Mouse (Mus musculus) midbrain, embryonic 16.5 days (tissue): ENCODE data around the gene Tmcc3. TPM values are rescaled to one million over a fixed set of nuclear protein-coding genes. Genes with fewer than 3 reads are reported as not detected.

ENCODE experiments used
- ATAC-seq: fragments of 200-750 bp; cut with Nextera tagmentation; 2 replicates; pipeline ENCODE4 v1.8.0; 2017; ENCODE audit warnings: moderate TSS enrichment
- H3K27ac ChIP-seq: fragments of 300-500 bp; sonication (generic); 2 replicates; pipeline ENCODE4 v1.5.1; 2014; ENCODE audit warnings: mild to moderate bottlenecking, low read length, mixed read lengths
- H3K27me3 ChIP-seq: fragments of 300-500 bp; sonication (generic); 2 replicates; pipeline ENCODE4 v1.6.1; 2014; ENCODE audit warnings: low read depth, low read length, mixed read lengths; ENCODE audit not compliant: control insufficient read depth, insufficient read depth
- H3K36me3 ChIP-seq: fragments of 300-500 bp; sonication (generic); 2 replicates; pipeline ENCODE4 v1.6.1; 2014; ENCODE audit warnings: mild to moderate bottlenecking, low read length, moderate library complexity, mixed read lengths; ENCODE audit not compliant: control insufficient read depth, insufficient read depth
- H3K4me1 ChIP-seq: fragments of 300-500 bp; sonication (generic); 2 replicates; pipeline ENCODE4 v1.6.1; 2014; ENCODE audit warnings: mild to moderate bottlenecking, low read length, mixed read lengths; ENCODE audit not compliant: control insufficient read depth, insufficient read depth
- H3K4me2 ChIP-seq: fragments of 300-500 bp; sonication (generic); 2 replicates; pipeline ENCODE4 v1.6.1; 2014; ENCODE audit warnings: mild to moderate bottlenecking, low read length, mixed read lengths
- H3K4me3 ChIP-seq: fragments of 300-500 bp; sonication (generic); 2 replicates; pipeline ENCODE4 v1.5.1; 2014; ENCODE audit warnings: low read depth, mild to moderate bottlenecking, low read length, moderate library complexity, mixed read lengths
- H3K9ac ChIP-seq: fragments of 300-500 bp; sonication (generic); 2 replicates; pipeline ENCODE4 v1.6.1; 2014; ENCODE audit warnings: low read depth, low read length, mixed read lengths
- H3K9me3 ChIP-seq: fragments of 300-500 bp; sonication (generic); replicated peaks from 2 replicates; pipeline ENCODE4 v1.6.1; 2014; ENCODE audit warnings: mild to moderate bottlenecking, low read length, mixed read lengths; ENCODE audit not compliant: control insufficient read depth, poor library complexity, severe bottlenecking
- WGBS: fragments of 180-500 bp; shearing (Covaris S2); extraction: QIAGEN DNeasy Blood & Tissue Kit; methylation state at CpG from one replicate; pipeline ENCODE4 v1.1.7; 2014; 5-methylcytosine and 5-hydroxymethylcytosine counted together
- polyA plus RNA-seq: library from polyadenylated mRNA; unstranded; fragments of >200 nt; fragmentation: Nextera tagmentation; extraction: Ambion mirVana; gene quantifications from 2 replicates; pipeline ENCODE4 v1.2.1, GENCODE M21; 2015

The Tmcc3 gene
- polyA plus RNA-seq, 1 experiment from 2014 or later, result 16.4 TPM

DNA sequence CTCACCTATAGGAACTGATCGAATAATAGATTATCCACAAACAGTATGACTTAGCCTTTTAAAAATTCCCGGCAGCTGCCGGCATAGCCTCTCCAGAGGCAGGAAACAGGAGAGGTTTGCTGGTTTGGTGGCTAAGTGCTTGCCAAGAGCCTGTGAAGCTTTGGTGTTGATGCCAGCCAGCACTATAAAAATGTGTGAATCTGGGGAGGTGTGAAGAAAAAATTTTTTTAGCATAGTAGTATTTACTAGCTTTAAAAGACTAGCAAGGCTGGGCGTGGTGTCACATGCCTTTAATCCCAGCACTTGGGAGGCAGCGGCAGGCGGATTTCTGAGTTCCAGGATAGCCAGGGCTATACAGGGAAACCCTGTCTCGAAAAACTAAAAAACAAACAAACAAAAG lies 31.8 kb downstream of the Tmcc3 start:
- Histone ChIP-seq H3K9me3 (no peaks in the 10 kb centered on the region), H3K27ac (no peak overlapping the region), H3K4me1 (no peaks in the 10 kb centered on the region), H3K27me3 (no peaks in the 10 kb centered on the region), H3K9ac (no peak overlapping the region), H3K4me2 (no peak overlapping the region), H3K4me3 (no peak overlapping the region), H3K36me3 (no peaks in the 10 kb centered on the region)
- WGBS, result 86% methylated on average over 7 of the region's 7 CpGs
- ATAC-seq, result no peak

DNA sequence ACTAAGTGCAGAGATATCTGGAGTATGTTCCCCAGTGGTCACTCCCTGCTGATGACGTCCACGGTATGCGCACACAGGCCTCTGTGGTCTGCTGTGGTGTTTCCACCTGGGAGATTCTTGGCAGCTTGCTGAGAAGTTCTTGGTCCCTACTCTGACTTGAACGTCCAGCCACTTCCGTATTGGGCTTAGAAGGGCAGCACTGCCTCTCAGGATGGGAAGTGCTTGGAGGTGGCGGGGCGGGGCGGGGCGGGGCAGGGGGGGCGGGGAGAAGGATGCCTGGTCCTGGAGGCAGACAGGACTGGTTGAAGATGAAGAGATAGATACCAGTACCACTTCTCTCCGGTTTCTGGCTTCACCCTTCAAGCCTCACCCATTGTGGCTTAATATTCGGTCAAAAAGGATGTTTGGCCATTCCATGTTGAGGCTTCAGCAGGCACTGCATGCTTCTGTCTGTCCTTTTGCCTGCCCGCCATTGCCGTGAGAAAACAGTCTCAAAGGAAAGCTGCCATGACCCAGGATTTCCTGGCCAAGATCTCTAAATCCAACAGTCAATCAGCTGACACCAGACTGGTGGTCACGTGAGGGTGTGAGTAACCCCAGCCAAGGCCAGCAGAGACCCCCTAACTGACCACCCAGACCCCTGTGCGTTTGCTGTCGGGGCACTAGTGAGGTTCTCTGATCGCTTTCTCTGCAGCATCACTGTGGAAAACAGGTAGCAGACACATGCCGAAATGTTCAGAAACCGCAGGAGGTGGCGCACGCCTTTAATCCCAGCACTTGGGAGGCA lies 33.1 kb downstream of the Tmcc3 start:
- Histone ChIP-seq H3K4me3 (no peak overlapping the region), H3K9me3 (no peaks in the 10 kb centered on the region), H3K27me3 (no peaks in the 10 kb centered on the region), H3K9ac (no peak overlapping the region), H3K4me2 (no peak overlapping the region), H3K36me3 (no peaks in the 10 kb centered on the region), H3K27ac (no peak overlapping the region), H3K4me1 (no peaks in the 10 kb centered on the region)
- no peak for ATAC-seq
- 56% methylated on average over 22 of the region's 22 CpGs for WGBS

GRCm38 (mm10) chr10:94345509-94346252 lies 33.9 kb downstream of the Tmcc3 start:
- H3K36me3 ChIP-seq, result no peaks in the 10 kb centered on the region
- H3K4me2 ChIP-seq, result no peak overlapping the region
- WGBS, result 90% methylated on average over 7 of the region's 7 CpGs
- H3K9me3 ChIP-seq, result no peaks in the 10 kb centered on the region
- no peaks in the 10 kb centered on the region for H3K27me3 ChIP-seq
- no peak overlapping the region for H3K27ac ChIP-seq
- no peak for ATAC-seq
- H3K4me1 ChIP-seq, result no peaks in the 10 kb centered on the region
- no peak overlapping the region for H3K9ac ChIP-seq
- H3K4me3 ChIP-seq, result no peak overlapping the region

- Histone ChIP-seq H3K4me3 (no peak overlapping the region), H3K27me3 (no peaks in the 10 kb centered on the region), H3K4me1 (no peaks in the 10 kb centered on the region), H3K9ac (no peak overlapping the region), H3K9me3 (no peaks in the 10 kb centered on the region), H3K36me3 (no peaks in the 10 kb centered on the region), H3K27ac (no peak overlapping the region), H3K4me2 (no peak overlapping the region)
- 95% methylated on average over 7 of the region's 7 CpGs for WGBS
- ATAC-seq, result no peak
These were observed 34.8 kb downstream of the Tmcc3 start for GRCm38 (mm10) chr10:94346596-94346995.

GRCm38 (mm10) chr10:94347296-94347695 lies 35.5 kb downstream of the Tmcc3 start:
- Histone ChIP-seq H3K36me3 (no peaks in the 10 kb centered on the region), H3K27ac (no peak overlapping the region), H3K4me3 (no peak overlapping the region), H3K27me3 (no peaks in the 10 kb centered on the region), H3K4me2 (no peak overlapping the region), H3K4me1 (no peaks in the 10 kb centered on the region), H3K9me3 (no peaks in the 10 kb centered on the region), H3K9ac (no peak overlapping the region)
- ATAC-seq, result no peak
- 80% methylated on average over 10 of the region's 10 CpGs for WGBS

DNA sequence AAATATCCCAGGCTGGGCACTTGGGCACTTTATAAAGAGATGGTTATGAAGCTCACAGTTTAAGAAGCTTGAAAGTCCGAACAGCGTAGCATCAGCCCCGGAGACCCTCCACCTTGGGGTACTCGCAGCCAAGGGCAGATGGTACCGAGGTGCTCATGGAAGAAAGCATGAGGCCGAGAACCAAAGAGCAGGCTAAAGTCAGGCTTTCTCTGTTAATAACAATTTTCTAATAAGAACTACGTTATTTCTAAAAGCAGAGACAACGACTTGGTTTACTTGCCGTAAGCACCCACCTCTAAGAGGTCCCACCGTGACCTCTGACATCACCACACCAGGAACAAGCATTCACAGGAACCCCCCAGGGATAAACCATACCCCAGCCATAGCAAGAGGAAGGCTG lies 36.2 kb downstream of the Tmcc3 start:
- Histone ChIP-seq H3K36me3 (no peaks in the 10 kb centered on the region), H3K9me3 (no peaks in the 10 kb centered on the region), H3K4me1 (no peaks in the 10 kb centered on the region), H3K4me3 (no peak overlapping the region), H3K9ac (no peak overlapping the region), H3K4me2 (no peak overlapping the region), H3K27me3 (no peaks in the 10 kb centered on the region), H3K27ac (no peak overlapping the region)
- ATAC-seq, result no peak
- WGBS, result 96% methylated on average over 10 of the region's 10 CpGs

GRCm38 (mm10) chr10:94350207-94350606 lies 38.5 kb downstream of the Tmcc3 start:
- Histone ChIP-seq H3K9me3 (no peaks in the 10 kb centered on the region), H3K9ac (no peak overlapping the region), H3K27me3 (no peaks in the 10 kb centered on the region), H3K36me3 (no peaks in the 10 kb centered on the region), H3K4me3 (no peak overlapping the region), H3K4me1 (no peaks in the 10 kb centered on the region), H3K27ac (no peak overlapping the region), H3K4me2 (no peak overlapping the region)
- ATAC-seq, result no peak
- 66% methylated on average over 5 of the region's 5 CpGs for WGBS

- H3K27me3 ChIP-seq, result no peaks in the 10 kb centered on the region
- no peaks in the 10 kb centered on the region for H3K36me3 ChIP-seq
- WGBS, result 81% methylated on average over 11 of the region's 11 CpGs
- H3K4me2 ChIP-seq, result no peak overlapping the region
- H3K27ac ChIP-seq, result no peak overlapping the region
- H3K4me3 ChIP-seq, result no peak overlapping the region
- H3K9ac ChIP-seq, result no peak overlapping the region
- H3K4me1 ChIP-seq, result no peaks in the 10 kb centered on the region
- no peaks in the 10 kb centered on the region for H3K9me3 ChIP-seq
- ATAC-seq, result no peak
These were observed 39.3 kb downstream of the Tmcc3 start for GRCm38 (mm10) chr10:94350896-94351661.
